Mouse (Mus musculus): ENCODE results near the gene Mycl. TPM values are rescaled to one million over a fixed set of nuclear protein-coding genes. Genes with fewer than 3 reads are reported as not detected.

The Mycl gene
- polyA plus RNA-seq, 1 experiment from 2014 or later = 0.19 TPM

GRCm38 (mm10) chr4:122961100-122961567 is 34.3 kb upstream of the Mycl start, which contains the start of gene Mfsd2a:
Mfsd2a (minus strand) TSS chr4:122961188.
- POLR2A ChIA-PET = no interaction called here
- no peak for DNase-seq (ENCODE audit: low read depth, low spot score)
- no peak for ATAC-seq
- in situ Hi-C loops (cut with MboI; ENCODE audit: low pct_unique_long_range_greater_than_20kb) = no loop called here
- no peaks in the 10 kb centered on the region for H3K27me3 ChIP-seq
- CTCF ChIA-PET = no interaction called here
- TF ChIP-seq CTCF (IDR thresholded peaks at IDR 0.05) = no peak

DNA sequence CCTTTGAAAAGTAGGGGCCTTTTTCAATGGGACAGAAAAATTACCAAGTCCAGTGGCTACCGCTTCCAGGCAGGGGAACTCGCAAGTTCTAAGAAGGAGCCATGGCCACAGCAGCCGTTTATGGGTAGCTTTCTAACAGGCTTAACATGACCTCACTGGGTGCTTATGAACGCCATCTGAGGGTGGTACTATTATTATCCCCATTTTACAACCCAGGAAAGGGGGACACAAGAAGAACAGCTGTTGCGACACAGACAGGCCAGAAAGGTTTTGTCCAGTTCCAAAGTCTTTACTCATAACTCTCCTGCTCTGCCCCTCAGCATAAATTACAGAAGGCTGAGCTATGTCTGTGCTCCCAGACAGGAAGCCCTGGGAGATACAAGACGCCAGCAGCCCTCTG is 33.9 kb upstream of the Mycl start:
- no peaks in the 10 kb centered on the region for H3K27me3 ChIP-seq
- TF ChIP-seq CTCF (IDR thresholded peaks at IDR 0.05) = no peak
- ATAC-seq (no peak), DNase-seq (ENCODE audit: low read depth, low spot score) (no peak)
- ChIA-PET POLR2A (no interaction called here), CTCF (no interaction called here)
- in situ Hi-C loops (cut with MboI; ENCODE audit: low pct_unique_long_range_greater_than_20kb) = no loop called here

DNA sequence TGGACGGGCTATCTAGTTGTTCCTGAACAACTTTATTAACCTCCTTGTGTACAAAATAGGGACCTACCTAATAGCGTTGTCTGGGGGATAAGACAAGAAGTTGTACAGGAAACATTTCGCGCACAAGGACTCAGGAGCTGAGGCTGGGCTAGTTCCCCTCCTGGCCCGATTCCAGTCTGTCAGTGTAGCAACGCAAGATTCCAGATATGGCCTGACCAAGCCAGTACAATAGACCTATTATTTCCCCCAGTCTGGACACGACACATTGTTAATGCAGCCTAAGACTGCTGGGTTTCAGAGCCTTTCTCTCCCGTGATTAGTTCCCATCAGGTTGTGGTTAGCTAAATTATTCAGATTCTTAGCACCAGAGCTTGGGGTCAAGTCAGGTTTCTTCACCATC is 32.7 kb upstream of the Mycl start:
- ATAC-seq = no peak
- ChIA-PET CTCF (interaction anchor here (0.6 kb wide), 1 partner anchor 65 kb away, joined by 3 read pairs; no protein-coding TSS in a partner anchor), POLR2A (no interaction called here)
- TF ChIP-seq CTCF (IDR thresholded peaks at IDR 0.05) = no peak
- DNase-seq (ENCODE audit: low read depth, low spot score) = no peak
- in situ Hi-C loops (cut with MboI; ENCODE audit: low pct_unique_long_range_greater_than_20kb) = no loop called here
- H3K27me3 ChIP-seq = no peaks in the 10 kb centered on the region

DNA sequence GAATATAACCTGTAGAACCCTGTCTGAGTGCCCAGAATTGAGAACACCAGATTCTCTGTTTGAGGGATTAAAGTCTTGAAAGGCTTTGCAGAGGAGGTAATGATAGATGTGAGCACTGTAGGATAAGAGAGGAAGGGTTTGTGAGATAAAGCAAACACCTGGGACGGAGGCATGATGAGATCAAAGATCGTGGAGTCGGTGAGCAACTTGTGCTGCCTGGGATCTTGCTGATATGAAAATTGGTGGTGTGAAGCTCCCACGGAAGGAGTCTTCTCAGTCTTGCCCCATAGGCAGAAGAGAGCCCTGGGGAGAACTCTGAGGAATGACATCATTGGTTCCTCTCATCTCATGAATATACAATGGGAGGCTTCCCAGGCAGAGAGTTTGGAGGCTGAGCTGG is 27.3 kb upstream of the Mycl start:
- in situ Hi-C loops (cut with MboI; ENCODE audit: low pct_unique_long_range_greater_than_20kb) = no loop called here
- H3K27me3 ChIP-seq = no peaks in the 10 kb centered on the region
- no peak for TF ChIP-seq CTCF (IDR thresholded peaks at IDR 0.05)
- ChIA-PET CTCF (no interaction called here), POLR2A (no interaction called here)
- ATAC-seq (no peak), DNase-seq (ENCODE audit: low read depth, low spot score) (no peak)

- no peak for ATAC-seq
- TF ChIP-seq CTCF (IDR thresholded peaks at IDR 0.05) = no peak
- DNase-seq (ENCODE audit: low read depth, low spot score) = no peak
- no peaks in the 10 kb centered on the region for H3K27me3 ChIP-seq
- in situ Hi-C loops (cut with MboI; ENCODE audit: low pct_unique_long_range_greater_than_20kb) = no loop called here
- CTCF ChIA-PET = no interaction called here
- POLR2A ChIA-PET = no interaction called here
These were observed 24.3 kb upstream of the Mycl start for GRCm38 (mm10) chr4:122971191-122971590.

DNA sequence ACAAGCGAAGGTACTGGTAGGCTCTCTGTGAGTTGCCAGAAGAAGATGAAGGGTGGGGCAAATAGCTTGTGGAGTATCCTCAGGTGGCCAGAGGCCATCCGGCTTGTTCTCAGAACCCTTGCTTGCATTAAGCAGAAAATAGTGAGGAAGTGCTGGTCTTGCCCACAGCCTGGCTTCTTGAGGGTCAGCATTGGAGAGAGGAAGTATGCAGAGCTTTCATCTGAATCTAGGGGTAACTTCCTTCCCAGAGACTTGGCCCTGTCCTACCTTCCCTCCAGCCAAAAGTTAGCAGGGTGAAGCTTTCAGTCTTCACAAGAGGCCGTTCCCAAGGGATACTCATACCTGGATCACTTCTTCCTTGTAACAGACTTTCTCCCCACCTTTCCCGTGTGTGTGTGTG is 23.8 kb upstream of the Mycl start:
- DNase-seq (ENCODE audit: low read depth, low spot score) (no peak), ATAC-seq (no peak)
- no peaks in the 10 kb centered on the region for H3K27me3 ChIP-seq
- CTCF ChIA-PET = no interaction called here
- POLR2A ChIA-PET = no interaction called here
- in situ Hi-C loops (cut with MboI; ENCODE audit: low pct_unique_long_range_greater_than_20kb) = no loop called here
- no peak for TF ChIP-seq CTCF (IDR thresholded peaks at IDR 0.05)

DNA sequence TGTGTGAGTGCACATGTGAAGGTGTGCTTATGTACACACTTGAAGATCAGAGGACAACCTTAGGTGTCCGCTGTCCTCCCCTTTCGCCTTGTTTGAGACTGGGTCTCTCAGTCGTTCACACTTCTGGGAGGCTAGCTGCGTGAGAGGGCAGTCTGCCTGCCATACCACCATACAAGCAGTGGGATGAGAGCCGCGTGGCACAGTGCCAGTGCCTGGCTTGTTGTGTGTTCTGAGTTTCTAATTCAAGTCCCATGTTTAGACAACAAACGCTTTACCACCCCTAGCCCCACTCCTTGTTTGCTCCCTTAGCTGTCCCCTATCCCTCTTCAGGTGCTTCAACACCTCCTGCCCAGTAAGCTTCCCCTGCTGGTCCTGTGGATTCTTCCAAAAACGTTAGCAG is 23.4 kb upstream of the Mycl start:
- DNase-seq (ENCODE audit: low read depth, low spot score) (no peak), ATAC-seq (no peak)
- POLR2A ChIA-PET = no interaction called here
- CTCF ChIA-PET = no interaction called here
- TF ChIP-seq CTCF (IDR thresholded peaks at IDR 0.05) = no peak
- H3K27me3 ChIP-seq = no peaks in the 10 kb centered on the region
- in situ Hi-C loops (cut with MboI; ENCODE audit: low pct_unique_long_range_greater_than_20kb) = no loop called here

DNA sequence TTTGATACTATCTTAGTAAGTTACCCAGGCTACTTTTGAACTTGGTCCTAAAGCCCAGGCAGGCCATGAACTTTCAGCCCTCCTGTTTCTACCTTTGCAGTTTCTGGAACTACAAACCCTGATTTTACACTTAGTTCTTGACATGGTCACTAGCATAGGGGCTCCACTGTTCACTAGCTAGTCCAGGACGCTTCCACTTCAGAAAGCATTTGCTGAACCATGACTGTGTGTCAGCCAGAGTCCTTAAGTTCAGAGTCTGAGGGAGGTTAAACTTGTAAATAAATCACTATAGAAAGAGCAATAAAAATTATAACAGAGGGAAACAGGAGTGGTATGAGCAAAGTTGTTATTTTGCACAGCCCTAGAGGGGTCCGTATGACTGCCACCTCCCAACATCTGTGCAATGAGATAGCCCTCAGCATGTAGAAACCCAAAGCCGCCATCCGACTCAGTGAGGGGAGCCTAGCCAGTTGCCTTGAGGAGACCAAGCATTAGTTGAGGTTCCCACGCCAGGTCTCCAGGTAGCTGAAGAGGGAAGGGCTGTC is 20.4 kb upstream of the Mycl start:
- ChIA-PET CTCF (no interaction called here), POLR2A (no interaction called here)
- ATAC-seq (no peak), DNase-seq (ENCODE audit: low read depth, low spot score) (no peak)
- no peaks in the 10 kb centered on the region for H3K27me3 ChIP-seq
- in situ Hi-C loops (cut with MboI; ENCODE audit: low pct_unique_long_range_greater_than_20kb) = no loop called here
- TF ChIP-seq CTCF (IDR thresholded peaks at IDR 0.05) = no peak

DNA sequence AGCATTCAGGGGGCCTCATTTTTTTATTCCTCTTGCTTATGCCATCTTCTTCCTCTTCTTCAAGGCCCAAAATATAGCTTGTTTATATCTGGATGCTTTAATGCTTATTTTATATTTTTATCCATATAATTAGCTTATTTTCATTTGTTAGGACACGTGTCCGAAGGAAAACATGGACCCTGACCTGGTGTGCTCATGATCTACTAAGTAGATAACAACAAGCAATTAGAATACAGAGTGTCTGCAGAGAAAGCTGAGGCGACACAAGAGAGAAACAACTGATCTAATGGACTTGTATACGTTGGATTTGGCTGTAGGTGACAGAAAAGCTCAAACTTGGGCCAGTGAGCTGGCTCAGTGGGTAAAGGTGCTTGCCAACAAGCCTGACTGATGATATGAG is 18.6 kb upstream of the Mycl start:
- DNase-seq (ENCODE audit: low read depth, low spot score) = no peak
- POLR2A ChIA-PET = no interaction called here
- no peak for TF ChIP-seq CTCF (IDR thresholded peaks at IDR 0.05)
- in situ Hi-C loops (cut with MboI; ENCODE audit: low pct_unique_long_range_greater_than_20kb) = no loop called here
- no peaks in the 10 kb centered on the region for H3K27me3 ChIP-seq
- ATAC-seq = no peak
- CTCF ChIA-PET = interaction anchor here (1.0 kb wide), 1 partner anchor 79 kb away, joined by 3 read pairs; no protein-coding TSS in a partner anchor

DNA sequence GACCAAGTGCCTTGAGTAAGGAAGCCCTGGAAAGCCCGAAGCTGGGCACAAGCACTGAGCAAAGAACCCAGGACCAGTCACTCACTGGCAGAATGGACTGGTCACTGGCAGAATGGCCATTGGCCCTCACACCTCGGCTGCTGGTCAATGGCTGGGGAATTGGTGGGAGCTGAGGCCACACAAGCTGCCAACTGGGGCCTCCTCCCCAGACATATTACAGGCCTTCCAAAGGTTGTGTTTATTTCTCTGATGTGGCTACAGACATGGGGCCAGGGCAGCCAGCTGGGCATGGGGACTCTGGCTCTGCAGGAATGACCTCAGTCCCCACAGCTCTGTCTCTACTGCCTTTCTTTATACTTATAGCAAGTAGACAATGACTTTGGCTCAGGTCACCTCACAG is 16.6 kb upstream of the Mycl start:
- CTCF ChIA-PET = no interaction called here
- ATAC-seq (no peak), DNase-seq (ENCODE audit: low read depth, low spot score) (no peak)
- POLR2A ChIA-PET = no interaction called here
- H3K27me3 ChIP-seq = no peaks in the 10 kb centered on the region
- TF ChIP-seq CTCF (IDR thresholded peaks at IDR 0.05) = no peak
- in situ Hi-C loops (cut with MboI; ENCODE audit: low pct_unique_long_range_greater_than_20kb) = no loop called here

GRCm38 (mm10) chr4:122979826-122980225 is 15.6 kb upstream of the Mycl start:
- H3K27me3 ChIP-seq = no peaks in the 10 kb centered on the region
- in situ Hi-C loops (cut with MboI; ENCODE audit: low pct_unique_long_range_greater_than_20kb) = loop anchor here (5.0 kb wide), 1 partner anchor 68 kb away; no protein-coding TSS in a partner anchor
- TF ChIP-seq CTCF (IDR thresholded peaks at IDR 0.05) = no peak
- ATAC-seq (no peak), DNase-seq (ENCODE audit: low read depth, low spot score) (no peak)
- ChIA-PET CTCF (no interaction called here), POLR2A (no interaction called here)

- DNase-seq (ENCODE audit: low read depth, low spot score) (no peak), ATAC-seq (no peak)
- POLR2A ChIA-PET = interaction anchor here (0.7 kb wide), 1 partner anchor 57 kb away, joined by 3 read pairs; no protein-coding TSS in a partner anchor
- H3K27me3 ChIP-seq = no peaks in the 10 kb centered on the region
- in situ Hi-C loops (cut with MboI; ENCODE audit: low pct_unique_long_range_greater_than_20kb) = loop anchor here (5.0 kb wide), 1 partner anchor 68 kb away; no protein-coding TSS in a partner anchor
- CTCF ChIA-PET = interaction anchor here (0.8 to 1.9 kb wide), 2 partner anchors 37 to 69 kb away, joined by 3 to 6 read pairs; no protein-coding TSS in a partner anchor
- TF ChIP-seq CTCF (IDR thresholded peaks at IDR 0.05) = no peak
These were observed 14.8 kb upstream of the Mycl start for GRCm38 (mm10) chr4:122980684-122981083.

Data from Patski (cell line).